Mouse (Mus musculus) kidney, adult 2 months (tissue): Measurements from ENCODE around the gene Ubtfl1.

Experiments used
- CTCF ChIP-seq: fragments of 200-500 bp; conservative IDR thresholded peaks from 2 replicates; pipeline ENCODE4 v1.5.1; 2011; ENCODE audit warnings: low read depth, mild to moderate bottlenecking, control low read depth, low read length, moderate library complexity, mixed read lengths; ENCODE audit not compliant: insufficient read depth, insufficient read length
- POLR2A ChIP-seq: fragments of 200-500 bp; IDR thresholded peaks from one replicate; pipeline ENCODE4 v1.6.1; 2011; ENCODE audit warnings: low read depth, low read length, control low read depth

- TF ChIP-seq CTCF (no peak), POLR2A (no peak)
These were observed 4.6 kb upstream of the Ubtfl1 start for GRCm38 (mm10) chr9:18399629-18400028.
